Mouse (Mus musculus) liver, embryonic 11.5 days (tissue): ENCODE measurements around the gene Mis12. TPM values are rescaled to one million over a fixed set of nuclear protein-coding genes. Genes with fewer than 3 reads are reported as not detected.

Experiments
- ATAC-seq: fragments of 200-750 bp; cut with Nextera tagmentation; replicated peaks from 2 replicates; pipeline ENCODE4 v1.8.0; 2017; ENCODE audit warnings: moderate number of reproducible peaks, mild to moderate bottlenecking, moderate TSS enrichment, moderate library complexity; ENCODE audit not compliant: low FRiP score
- DNase-seq: peaks from one replicate; pipeline ENCODE4 v3.0.0-alpha.2; 2017; ENCODE audit warnings: low spot score
- H3K27ac ChIP-seq: fragments of 300-500 bp; sonication (generic); 2 replicates; pipeline ENCODE4 v1.5.1; 2014; ENCODE audit warnings: mild to moderate bottlenecking, low read depth, low read length, control low read depth
- H3K27me3 ChIP-seq: fragments of 300-500 bp; sonication (generic); replicated peaks from 2 replicates; pipeline ENCODE4 v1.6.1; 2014; ENCODE audit warnings: low read length, mixed read lengths; ENCODE audit not compliant: control insufficient read depth, insufficient read depth
- H3K36me3 ChIP-seq: fragments of 300-500 bp; sonication (generic); 2 replicates; pipeline ENCODE4 v1.6.1; 2014; ENCODE audit warnings: mild to moderate bottlenecking, low read length, moderate library complexity, mixed read lengths; ENCODE audit not compliant: control insufficient read depth, insufficient read depth
- H3K4me1 ChIP-seq: fragments of 300-500 bp; sonication (generic); replicated peaks from 2 replicates; pipeline ENCODE4 v1.6.1; 2014; ENCODE audit warnings: low read length, mixed read lengths; ENCODE audit not compliant: control insufficient read depth, insufficient read depth
- H3K4me2 ChIP-seq: fragments of 300-500 bp; sonication (generic); 2 replicates; pipeline ENCODE4 v1.6.1; 2014; ENCODE audit warnings: mild to moderate bottlenecking, control low read depth, moderate library complexity
- H3K4me3 ChIP-seq: fragments of 300-500 bp; sonication (generic); 2 replicates; pipeline ENCODE4 v1.5.1; 2014; ENCODE audit warnings: low read depth, low read length, control low read depth
- H3K9ac ChIP-seq: fragments of 300-500 bp; sonication (generic); 2 replicates; pipeline ENCODE4 v1.6.1; 2014; ENCODE audit warnings: low read depth, low read length, control low read depth
- H3K9me3 ChIP-seq: fragments of 300-500 bp; sonication (generic); 2 replicates; pipeline ENCODE4 v1.6.1; 2016; ENCODE audit warnings: low read length, inconsistent platforms, mixed read lengths; ENCODE audit not compliant: control insufficient read depth
- WGBS: fragments of 180-500 bp; shearing (Covaris S2); extraction: QIAGEN DNeasy Blood & Tissue Kit; methylation state at CpG from one replicate; pipeline ENCODE4 v1.1.7; 2014; 5-methylcytosine and 5-hydroxymethylcytosine counted together
- polyA plus RNA-seq: library from polyadenylated mRNA; unstranded; fragments of >200 nt; fragmentation: Nextera tagmentation; extraction: Ambion mirVana; gene quantifications from 2 replicates; pipeline ENCODE4 v1.2.1, GENCODE M21; 2014

Mis12 gene
- polyA plus RNA-seq, 1 experiment from 2014 or later: 31.9 TPM

DNA sequence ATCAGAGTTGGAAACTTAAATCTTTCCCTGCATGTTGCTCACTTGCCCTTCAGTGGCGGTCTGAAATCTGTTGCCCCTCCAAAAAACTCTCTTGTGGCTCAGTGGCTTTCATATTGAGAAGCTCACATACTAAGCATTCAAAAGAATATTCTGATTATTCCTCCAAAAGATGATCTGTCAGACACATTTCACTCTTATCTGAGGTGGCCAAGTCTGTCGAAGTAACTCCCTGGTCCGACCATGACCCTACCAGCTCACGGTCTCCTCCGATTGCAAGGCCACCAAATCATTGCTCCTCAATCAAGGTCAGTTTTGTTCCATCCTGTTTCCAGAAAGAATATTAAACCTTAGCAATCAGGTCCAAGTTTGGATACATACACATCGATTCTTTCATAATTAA is 12.4 kb upstream of the Mis12 start:
- no peaks in the 10 kb centered on the region for H3K27me3 ChIP-seq
- WGBS: 91% methylated on average over 6 of the region's 6 CpGs
- H3K9ac ChIP-seq: no peak overlapping the region
- H3K9me3 ChIP-seq: no peaks in the 10 kb centered on the region
- peaks cover 11% of the 10 kb centered on the region for H3K4me1 ChIP-seq
- peaks cover 5% of the 10 kb centered on the region; the same call in 1 of the 2 replicates for H3K36me3 ChIP-seq
- H3K4me3 ChIP-seq: no peak overlapping the region
- DNase-seq: no peak
- no peak overlapping the region for H3K27ac ChIP-seq
- no peak for ATAC-seq
- no peak overlapping the region for H3K4me2 ChIP-seq

- H3K4me2 ChIP-seq: no peak overlapping the region
- peaks cover 7% of the 10 kb centered on the region for H3K4me1 ChIP-seq
- H3K9ac ChIP-seq: no peak overlapping the region
- no peaks in the 10 kb centered on the region for H3K27me3 ChIP-seq
- H3K9me3 ChIP-seq: no peaks in the 10 kb centered on the region
- 88% methylated on average over 7 of the region's 7 CpGs for WGBS
- DNase-seq: no peak
- peaks cover 13% of the 10 kb centered on the region; the same call in 1 of the 2 replicates for H3K36me3 ChIP-seq
- H3K27ac ChIP-seq: no peak overlapping the region
- H3K4me3 ChIP-seq: no peak overlapping the region
- ATAC-seq: no peak
These were observed 11.6 kb upstream of the Mis12 start for GRCm38 (mm10) chr11:71007831-71008230.

DNA sequence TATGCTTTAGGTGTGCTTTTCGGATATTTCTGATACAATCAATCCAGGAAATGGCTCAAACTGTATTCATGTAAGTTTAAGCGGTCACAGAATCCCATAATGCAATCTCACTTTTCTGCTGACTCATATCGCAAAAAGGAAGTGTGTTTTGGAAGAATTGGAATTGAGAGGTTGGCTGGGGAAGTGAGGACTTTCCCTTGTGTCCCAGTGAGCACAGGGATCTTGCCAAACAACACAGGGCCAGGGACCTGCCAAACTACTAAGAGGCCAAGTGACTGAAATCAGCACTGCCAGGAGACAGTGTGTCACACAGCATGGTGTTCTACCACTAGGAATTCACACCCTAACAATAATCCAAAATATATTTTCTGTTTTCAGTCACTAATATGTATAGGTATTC is 11.1 kb upstream of the Mis12 start:
- Histone ChIP-seq H3K27me3 (no peaks in the 10 kb centered on the region), H3K4me1 (peaks cover 3% of the 10 kb centered on the region), H3K4me2 (no peak overlapping the region), H3K36me3 (peaks cover 13% of the 10 kb centered on the region; the same call in 1 of the 2 replicates), H3K9ac (no peak overlapping the region), H3K4me3 (no peak overlapping the region), H3K9me3 (no peaks in the 10 kb centered on the region), H3K27ac (no peak overlapping the region)
- no peak for ATAC-seq
- no peak for DNase-seq
- WGBS: 85% methylated on average over 3 of the region's 3 CpGs

DNA sequence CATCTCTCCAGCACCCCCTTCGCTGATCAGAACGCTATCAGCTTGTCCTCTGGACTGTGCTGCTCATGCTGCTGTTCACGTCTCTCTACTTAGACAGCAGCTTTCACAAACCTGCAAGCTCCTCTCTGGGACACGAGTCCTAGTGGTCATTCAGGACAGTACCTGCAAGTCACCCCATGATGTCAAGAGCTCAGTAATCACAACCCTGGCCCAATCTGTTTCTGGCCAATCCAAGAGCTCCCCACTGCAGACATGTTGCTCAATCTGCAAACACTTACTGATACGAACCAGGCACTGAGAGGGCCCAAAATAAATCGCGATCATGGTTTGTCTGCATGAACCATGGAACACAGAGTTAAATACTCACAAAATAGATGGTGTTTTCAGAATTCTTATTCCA is 6.7 kb upstream of the Mis12 start:
- peak; percentile 58 for ATAC-seq
- Histone ChIP-seq H3K27ac (no peak overlapping the region), H3K27me3 (no peaks in the 10 kb centered on the region), H3K4me1 (peaks cover 3% of the 10 kb centered on the region; the same call in 1 of the 2 replicates), H3K9ac (no peak overlapping the region), H3K4me3 (no peak overlapping the region), H3K36me3 (peaks cover 13% of the 10 kb centered on the region; the same call in 1 of the 2 replicates), H3K9me3 (no peaks in the 10 kb centered on the region), H3K4me2 (no peak overlapping the region)
- WGBS: 85% methylated on average over 7 of the region's 7 CpGs
- DNase-seq: no peak

- DNase-seq (no peak), ATAC-seq (no peak)
- Histone ChIP-seq H3K4me2 (0 out of 2 replicates have a peak overlapping the region, but pooled peaks have one; percentile 8), H3K9ac (no peak overlapping the region), H3K27me3 (no peaks in the 10 kb centered on the region), H3K36me3 (peaks cover 11% of the 10 kb centered on the region; the same call in 1 of the 2 replicates), H3K4me3 (no peak overlapping the region), H3K4me1 (peaks cover 10% of the 10 kb centered on the region; the same call in 1 of the 2 replicates), H3K9me3 (no peaks in the 10 kb centered on the region), H3K27ac (no peak overlapping the region)
- 97% methylated on average over 1 of the region's 1 CpGs for WGBS
These were observed 2.4 kb upstream of the Mis12 start for GRCm38 (mm10) chr11:71017051-71017450.

GRCm38 (mm10) chr11:71018416-71019200 is 803 bp upstream of the Mis12 start:
- H3K27me3 ChIP-seq: no peaks in the 10 kb centered on the region
- no peak for DNase-seq
- peak overlapping the region; percentile 90 for H3K9ac ChIP-seq
- peak; percentile 14 for ATAC-seq
- peaks cover 3% of the 10 kb centered on the region; the same call in 1 of the 2 replicates for H3K36me3 ChIP-seq
- WGBS: 5% methylated on average over 28 of the region's 28 CpGs
- H3K27ac ChIP-seq: peak overlapping the region; percentile 73
- H3K4me3 ChIP-seq: peak overlapping the region; percentile 90
- H3K9me3 ChIP-seq: no peaks in the 10 kb centered on the region
- peak overlapping the region; percentile 81 for H3K4me2 ChIP-seq
- H3K4me1 ChIP-seq: peaks cover 10% of the 10 kb centered on the region; the same call in 1 of the 2 replicates

GRCm38 (mm10) chr11:71028280-71028679 is 8.9 kb downstream of the Mis12 start:
- Histone ChIP-seq H3K27me3 (peaks cover 7% of the 10 kb centered on the region), H3K27ac (no peak overlapping the region), H3K9me3 (no peaks in the 10 kb centered on the region), H3K4me1 (no peaks in the 10 kb centered on the region; the same call in 1 of the 2 replicates), H3K4me2 (no peak overlapping the region), H3K36me3 (peaks cover 17% of the 10 kb centered on the region), H3K9ac (no peak overlapping the region), H3K4me3 (no peak overlapping the region)
- DNase-seq (no peak), ATAC-seq (no peak)
- WGBS: 79% methylated on average over 3 of the region's 3 CpGs

- Histone ChIP-seq H3K4me2 (no peak overlapping the region), H3K4me3 (no peak overlapping the region), H3K9me3 (no peaks in the 10 kb centered on the region), H3K36me3 (peaks cover 17% of the 10 kb centered on the region), H3K27me3 (peaks cover 7% of the 10 kb centered on the region), H3K4me1 (no peaks in the 10 kb centered on the region; the same call in 1 of the 2 replicates), H3K9ac (no peak overlapping the region), H3K27ac (no peak overlapping the region)
- DNase-seq: no peak
- ATAC-seq: no peak
- WGBS: 77% methylated on average over 3 of the region's 3 CpGs
These were observed 10.2 kb downstream of the Mis12 start for GRCm38 (mm10) chr11:71029403-71030118.
